Mouse (Mus musculus) liver, embryonic 13.5 days (tissue): Measurements from ENCODE around the gene Hmcn1. TPM values are rescaled to one million over a fixed set of nuclear protein-coding genes. Genes with fewer than 3 reads are reported as not detected.

Experiments
- ATAC-seq: fragments of 200-750 bp; cut with Nextera tagmentation; 2 replicates; pipeline ENCODE4 v1.8.0; 2017; ENCODE audit warnings: low read depth, mild to moderate bottlenecking, moderate number of reproducible peaks, moderate library complexity
- DNase-seq: peaks from one replicate; pipeline ENCODE4 v3.0.0; 2022
- H3K27ac ChIP-seq: fragments of 300-500 bp; sonication (generic); 2 replicates; pipeline ENCODE4 v1.5.1; 2015; ENCODE audit warnings: moderate library complexity, mild to moderate bottlenecking, inconsistent platforms
- H3K27me3 ChIP-seq: fragments of 300-500 bp; sonication (generic); 2 replicates; pipeline ENCODE4 v1.6.1; 2015; ENCODE audit warnings: mild to moderate bottlenecking, inconsistent platforms
- H3K36me3 ChIP-seq: fragments of 300-500 bp; sonication (generic); 2 replicates; pipeline ENCODE4 v1.6.1; 2015; ENCODE audit warnings: mild to moderate bottlenecking, inconsistent platforms
- H3K4me1 ChIP-seq: fragments of 300-500 bp; sonication (generic); replicated peaks from 2 replicates; pipeline ENCODE4 v1.6.1; 2015; ENCODE audit warnings: inconsistent platforms
- H3K4me2 ChIP-seq: fragments of 300-500 bp; sonication (generic); 2 replicates; pipeline ENCODE4 v1.6.1; 2015; ENCODE audit warnings: inconsistent platforms, mild to moderate bottlenecking, moderate library complexity
- H3K4me3 ChIP-seq: fragments of 300-500 bp; sonication (generic); replicated peaks from 2 replicates; pipeline ENCODE4 v1.5.1; 2015; ENCODE audit warnings: mild to moderate bottlenecking, inconsistent platforms
- H3K9ac ChIP-seq: fragments of 300-500 bp; sonication (generic); 2 replicates; pipeline ENCODE4 v1.6.1; 2015; ENCODE audit warnings: mild to moderate bottlenecking, inconsistent platforms
- H3K9me3 ChIP-seq: fragments of 300-500 bp; sonication (generic); replicated peaks from 2 replicates; pipeline ENCODE4 v1.6.1; 2016; ENCODE audit warnings: inconsistent platforms
- WGBS: fragments of 180-500 bp; shearing (Covaris S2); methylation state at CpG from one replicate; pipeline ENCODE4 v1.1.7; 2015; ENCODE audit not compliant: insufficient replicate concordance; 5-methylcytosine and 5-hydroxymethylcytosine counted together
- polyA plus RNA-seq: library from polyadenylated mRNA; unstranded; fragments of >200 nt; fragmentation: Nextera tagmentation; extraction: Ambion mirVana; gene quantifications from 2 replicates; pipeline ENCODE4 v1.2.1, GENCODE M21; 2015

The Hmcn1 gene
- polyA plus RNA-seq, 1 experiment from 2014 or later: 1.9 TPM

GRCm38 (mm10) chr1:150933616-150934015 lies 59.6 kb downstream of the Hmcn1 start:
- no peaks in the 10 kb centered on the region for H3K4me1 ChIP-seq
- ATAC-seq (no peak), DNase-seq (no peak)
- no peak overlapping the region for H3K9ac ChIP-seq
- H3K9me3 ChIP-seq: no peaks in the 10 kb centered on the region
- H3K27me3 ChIP-seq: no peaks in the 10 kb centered on the region
- 61% methylated on average over 9 of the region's 9 CpGs for WGBS
- H3K36me3 ChIP-seq: no peaks in the 10 kb centered on the region
- H3K4me3 ChIP-seq: no peak overlapping the region
- no peak overlapping the region for H3K4me2 ChIP-seq
- no peak overlapping the region for H3K27ac ChIP-seq

- no peak overlapping the region for H3K4me2 ChIP-seq
- ATAC-seq (no peak), DNase-seq (no peak)
- H3K4me3 ChIP-seq: no peak overlapping the region
- no peak overlapping the region for H3K27ac ChIP-seq
- no peaks in the 10 kb centered on the region for H3K27me3 ChIP-seq
- WGBS: 66% methylated on average over 9 of the region's 9 CpGs
- H3K9ac ChIP-seq: no peak overlapping the region
- H3K9me3 ChIP-seq: no peaks in the 10 kb centered on the region
- no peaks in the 10 kb centered on the region for H3K4me1 ChIP-seq
- no peaks in the 10 kb centered on the region for H3K36me3 ChIP-seq
These were observed 72.4 kb downstream of the Hmcn1 start for GRCm38 (mm10) chr1:150920860-150921259.

- DNase-seq (no peak), ATAC-seq (no peak)
- Histone ChIP-seq H3K9ac (no peak overlapping the region), H3K27me3 (no peaks in the 10 kb centered on the region), H3K4me3 (no peak overlapping the region), H3K4me1 (no peaks in the 10 kb centered on the region), H3K27ac (no peak overlapping the region), H3K36me3 (no peaks in the 10 kb centered on the region), H3K9me3 (no peaks in the 10 kb centered on the region), H3K4me2 (no peak overlapping the region)
- 40% methylated on average over 6 of the region's 6 CpGs for WGBS
These were observed 73.0 kb downstream of the Hmcn1 start for GRCm38 (mm10) chr1:150920276-150920675.

- Histone ChIP-seq H3K36me3 (no peaks in the 10 kb centered on the region), H3K9ac (no peak overlapping the region), H3K27me3 (no peaks in the 10 kb centered on the region), H3K27ac (no peak overlapping the region), H3K4me3 (no peak overlapping the region), H3K4me2 (no peak overlapping the region), H3K4me1 (no peaks in the 10 kb centered on the region), H3K9me3 (no peaks in the 10 kb centered on the region)
- DNase-seq (no peak), ATAC-seq (no peak)
- WGBS: 55% methylated on average over 2 of the region's 2 CpGs
These were observed 78.3 kb downstream of the Hmcn1 start for GRCm38 (mm10) chr1:150914936-150915335.

- no peak overlapping the region for H3K9ac ChIP-seq
- H3K4me3 ChIP-seq: no peak overlapping the region
- no peaks in the 10 kb centered on the region for H3K9me3 ChIP-seq
- H3K27me3 ChIP-seq: no peaks in the 10 kb centered on the region
- H3K4me1 ChIP-seq: no peaks in the 10 kb centered on the region
- WGBS: 58% methylated on average over 5 of the region's 5 CpGs
- DNase-seq (no peak), ATAC-seq (no peak)
- no peak overlapping the region for H3K27ac ChIP-seq
- no peak overlapping the region for H3K4me2 ChIP-seq
- no peaks in the 10 kb centered on the region for H3K36me3 ChIP-seq
These were observed 79.6 kb downstream of the Hmcn1 start for GRCm38 (mm10) chr1:150913586-150914136.

GRCm38 (mm10) chr1:150909642-150910041 lies 83.6 kb downstream of the Hmcn1 start:
- ATAC-seq: no peak

GRCm38 (mm10) chr1:150893677-150894188 lies 99.5 kb downstream of the Hmcn1 start:
- H3K4me3 ChIP-seq: no peak overlapping the region
- ATAC-seq (no peak), DNase-seq (no peak)
- H3K4me1 ChIP-seq: no peaks in the 10 kb centered on the region
- no peak overlapping the region for H3K4me2 ChIP-seq
- WGBS: 54% methylated on average over 5 of the region's 5 CpGs
- no peaks in the 10 kb centered on the region for H3K27me3 ChIP-seq
- no peaks in the 10 kb centered on the region for H3K9me3 ChIP-seq
- H3K36me3 ChIP-seq: no peaks in the 10 kb centered on the region
- H3K27ac ChIP-seq: no peak overlapping the region
- no peak overlapping the region for H3K9ac ChIP-seq

More at GRCm38 (mm10) chr1:150909642-150910041, 83.6 kb downstream of the Hmcn1 start:
- no peaks in the 10 kb centered on the region for H3K27me3 ChIP-seq
- no peak overlapping the region for H3K4me2 ChIP-seq
- no peak overlapping the region for H3K9ac ChIP-seq
- no peak for DNase-seq
- 58% methylated on average over 2 of the region's 2 CpGs for WGBS
- no peak overlapping the region for H3K4me3 ChIP-seq
- no peaks in the 10 kb centered on the region for H3K36me3 ChIP-seq
- H3K9me3 ChIP-seq: no peaks in the 10 kb centered on the region
- H3K4me1 ChIP-seq: no peaks in the 10 kb centered on the region
- H3K27ac ChIP-seq: no peak overlapping the region

- DNase-seq (no peak), ATAC-seq (no peak)
- no peaks in the 10 kb centered on the region for H3K27me3 ChIP-seq
- H3K9ac ChIP-seq: no peak overlapping the region
- no peak overlapping the region for H3K27ac ChIP-seq
- WGBS: 46% methylated on average over 4 of the region's 4 CpGs
- H3K9me3 ChIP-seq: no peaks in the 10 kb centered on the region
- no peaks in the 10 kb centered on the region for H3K36me3 ChIP-seq
- H3K4me3 ChIP-seq: no peak overlapping the region
- H3K4me1 ChIP-seq: no peaks in the 10 kb centered on the region
- no peak overlapping the region for H3K4me2 ChIP-seq
These were observed 103.2 kb downstream of the Hmcn1 start for GRCm38 (mm10) chr1:150890017-150890416.

GRCm38 (mm10) chr1:150886267-150886666 lies 107.0 kb downstream of the Hmcn1 start:
- H3K27ac ChIP-seq: no peak overlapping the region
- H3K27me3 ChIP-seq: no peaks in the 10 kb centered on the region
- ATAC-seq (no peak), DNase-seq (no peak)
- no peaks in the 10 kb centered on the region for H3K4me1 ChIP-seq
- H3K4me3 ChIP-seq: no peak overlapping the region
- H3K36me3 ChIP-seq: no peaks in the 10 kb centered on the region
- no peak overlapping the region for H3K9ac ChIP-seq
- H3K9me3 ChIP-seq: no peaks in the 10 kb centered on the region
- no peak overlapping the region for H3K4me2 ChIP-seq
- WGBS: 48% methylated on average over 1 of the region's 1 CpGs

GRCm38 (mm10) chr1:150878421-150878820 lies 114.8 kb downstream of the Hmcn1 start:
- DNase-seq: no peak
- no peaks in the 10 kb centered on the region for H3K9me3 ChIP-seq
- no peaks in the 10 kb centered on the region for H3K27me3 ChIP-seq
- H3K4me1 ChIP-seq: no peaks in the 10 kb centered on the region
- H3K27ac ChIP-seq: no peak overlapping the region
- no peak overlapping the region for H3K4me3 ChIP-seq
- no peak for ATAC-seq
- no peak overlapping the region for H3K4me2 ChIP-seq
- H3K9ac ChIP-seq: no peak overlapping the region
- 42% methylated on average over 7 of the region's 7 CpGs for WGBS
- no peaks in the 10 kb centered on the region for H3K36me3 ChIP-seq

- 59% methylated on average over 4 of the region's 4 CpGs for WGBS
- H3K9ac ChIP-seq: no peak overlapping the region
These were observed 115.3 kb downstream of the Hmcn1 start for GRCm38 (mm10) chr1:150877920-150878319.

GRCm38 (mm10) chr1:150874025-150874424 lies 119.2 kb downstream of the Hmcn1 start:
- H3K9ac ChIP-seq: no peak overlapping the region
- no peaks in the 10 kb centered on the region for H3K36me3 ChIP-seq
- no peaks in the 10 kb centered on the region for H3K4me1 ChIP-seq
- 71% methylated on average over 5 of the region's 5 CpGs for WGBS
- H3K4me2 ChIP-seq: no peak overlapping the region
- no peak overlapping the region for H3K27ac ChIP-seq
- H3K27me3 ChIP-seq: no peaks in the 10 kb centered on the region
- no peak for DNase-seq
- H3K4me3 ChIP-seq: no peak overlapping the region
- ATAC-seq: no peak
- H3K9me3 ChIP-seq: no peaks in the 10 kb centered on the region

More at GRCm38 (mm10) chr1:150877920-150878319, 115.3 kb downstream of the Hmcn1 start:
- H3K4me1 ChIP-seq: no peaks in the 10 kb centered on the region
- DNase-seq (no peak), ATAC-seq (no peak)
- no peak overlapping the region for H3K4me3 ChIP-seq
- H3K4me2 ChIP-seq: no peak overlapping the region
- no peaks in the 10 kb centered on the region for H3K9me3 ChIP-seq
- H3K27ac ChIP-seq: no peak overlapping the region
- no peaks in the 10 kb centered on the region for H3K27me3 ChIP-seq
- H3K36me3 ChIP-seq: no peaks in the 10 kb centered on the region
